Mouse (Mus musculus): Measurements from ENCODE around the gene Itgb7. TPM values are rescaled to one million over a fixed set of nuclear protein-coding genes. Genes with fewer than 3 reads are reported as not detected.

The Itgb7 gene
- total RNA-seq, 2 experiments from 2014 or later, result 0.91 to 1.1 TPM

GRCm38 (mm10) chr15:102249251-102249691 lies 17.5 kb upstream of the Itgb7 start:
- DNase-seq (ENCODE audit: low spot score in 2 of 2), result no peak

GRCm38 (mm10) chr15:102248812-102249191 lies 17.1 kb upstream of the Itgb7 start:
- DNase-seq (ENCODE audit: low spot score in 2 of 2), result no peak

GRCm38 (mm10) chr15:102248131-102248811 lies 16.5 kb upstream of the Itgb7 start:
- DNase-seq (ENCODE audit: low spot score in 2 of 2), result no peak

- DNase-seq (ENCODE audit: low spot score in 2 of 2), result peak in 1 of 2 experiments; percentile 26
Measured at GRCm38 (mm10) chr15:102247252-102248130, 15.7 kb upstream of the Itgb7 start.

- DNase-seq (ENCODE audit: low spot score in 2 of 2), result peak; percentile 82 to 93
Measured at GRCm38 (mm10) chr15:102246866-102247251, 15.1 kb upstream of the Itgb7 start.

GRCm38 (mm10) chr15:102245891-102246741 lies 14.4 kb upstream of the Itgb7 start:
- peak; percentile 55 to 73 for DNase-seq (ENCODE audit: low spot score in 2 of 2)

GRCm38 (mm10) chr15:102245461-102245881 lies 13.7 kb upstream of the Itgb7 start:
- no peak for DNase-seq (ENCODE audit: low spot score in 2 of 2)

GRCm38 (mm10) chr15:102244306-102245191 lies 12.8 kb upstream of the Itgb7 start:
- no peak for DNase-seq (ENCODE audit: low spot score in 2 of 2)

GRCm38 (mm10) chr15:102243229-102244190 lies 11.8 kb upstream of the Itgb7 start:
- DNase-seq (ENCODE audit: low spot score in 2 of 2), result no peak

GRCm38 (mm10) chr15:102242404-102243228 lies 10.9 kb upstream of the Itgb7 start:
- DNase-seq (ENCODE audit: low spot score in 2 of 2), result no peak

- DNase-seq (ENCODE audit: low spot score in 2 of 2), result no peak
Measured at GRCm38 (mm10) chr15:102240607-102241006, 8.9 kb upstream of the Itgb7 start.

- DNase-seq (ENCODE audit: low spot score in 2 of 2), result no peak
Measured at GRCm38 (mm10) chr15:102239851-102240250, 8.1 kb upstream of the Itgb7 start.

- DNase-seq (ENCODE audit: low spot score in 2 of 2), result peak; percentile 72 to 79
Measured at GRCm38 (mm10) chr15:102239260-102239590, 7.5 kb upstream of the Itgb7 start.

GRCm38 (mm10) chr15:102238543-102239259 lies 7.0 kb upstream of the Itgb7 start:
- DNase-seq (ENCODE audit: low spot score in 2 of 2), result no peak

- no peak for DNase-seq (ENCODE audit: low spot score in 2 of 2)
Measured at GRCm38 (mm10) chr15:102235371-102236027, 3.8 kb upstream of the Itgb7 start.

GRCm38 (mm10) chr15:102233896-102234295 lies 2.2 kb upstream of the Itgb7 start:
- no peak for DNase-seq (ENCODE audit: low spot score in 2 of 2)

GRCm38 (mm10) chr15:102232764-102233163 lies 1.0 kb upstream of the Itgb7 start:
- no peak for DNase-seq (ENCODE audit: low spot score in 2 of 2)
